Mouse (Mus musculus): ENCODE data around the gene Smad9.
A peak's percentile ranks its signal among the peaks of the same experiment; 100 is the strongest.

- TF ChIP-seq CTCF (IDR thresholded peaks at IDR 0.05; ENCODE audit: control insufficient read depth, insufficient read depth, insufficient replicate concordance, low read depth, low read length), result 0 out of 2 replicates have a peak, but pooled peaks have one; percentile 8
- TF ChIP-seq POLR2A (IDR thresholded peaks at IDR 0.05; ENCODE audit: control insufficient read depth, low read depth, low read length), result no peak
Measured at GRCm38 (mm10) chr3:54793762-54794161, 38.4 kb downstream of the Smad9 start.

Data from testis, adult 2 months (tissue).